Mouse (Mus musculus): ENCODE data around the gene Setd7. TPM values are rescaled to one million over a fixed set of nuclear protein-coding genes. Genes with fewer than 3 reads are reported as not detected.

Gene Setd7
- total and polyA plus RNA-seq, 3 experiments, result 16.6 to 34.3 (median 23.6) TPM

DNA sequence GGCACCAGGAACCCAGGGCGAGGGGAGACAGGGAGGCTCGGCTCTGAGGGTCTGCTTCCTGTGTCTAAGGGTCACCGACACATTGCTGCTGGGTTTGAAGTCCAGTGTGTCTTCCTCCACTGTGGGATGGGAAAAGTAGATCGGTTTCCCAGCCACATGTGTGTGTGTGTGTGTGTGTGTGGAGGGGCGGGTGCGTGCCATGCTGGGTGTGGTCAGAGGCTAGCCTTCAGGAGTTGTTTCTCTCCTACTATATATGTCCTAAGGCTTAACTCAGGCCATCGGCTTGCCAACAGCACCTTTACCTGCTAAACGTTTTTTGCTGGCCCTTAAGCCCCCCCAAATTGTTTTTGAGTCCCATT is 41.9 kb downstream of the Setd7 start:
- dilution Hi-C loops (cut with MboI; ENCODE audit: extremely low pct_ligation_motif_present, extremely low pct_unique_long_range_greater_than_20kb, low sequenced_read_pairs) (no loop called here), in situ Hi-C loops (cut with MboI; ENCODE audit: low pct_ligation_motif_present, low pct_unique_long_range_greater_than_20kb, low sequenced_read_pairs) (no loop called here)
- Histone ChIP-seq H3K79me2 (replicated peaks; ENCODE audit: control insufficient read depth, extremely low read depth, insufficient read depth, poor library complexity, severe bottlenecking) (no peaks in the 10 kb centered on the region), H3K36me3 (replicated peaks in 1 of 2; ENCODE audit: control insufficient read depth in 1 of 2, insufficient read depth in 1 of 2, low read length in 1 of 2) (peaks cover 49 to 76% of the 10 kb centered on the region in 2 experiments), H3K27me3 (replicated peaks) (no peaks in the 10 kb centered on the region), H3K4me2 (ENCODE audit: insufficient read depth, low read depth, poor library complexity, severe bottlenecking) (no peak overlapping the region), H3K9ac (ENCODE audit: insufficient read depth, low read depth) (no peak overlapping the region), H3K4me1 (ENCODE audit: control insufficient read depth in 1 of 2, insufficient read depth in 2 of 2) (peaks cover 7 to 49% of the 10 kb centered on the region in 2 experiments), H3K27ac (ENCODE audit: insufficient read depth, low read depth) (peak overlapping the region; percentile 73), H3K4me3 (replicated peaks in 1 of 3; ENCODE audit: low read depth in 2 of 3, low read length in 2 of 3, poor library complexity in 1 of 3) (no peak overlapping the region), H3K9me3 (replicated peaks; ENCODE audit: low read length) (no peaks in the 10 kb centered on the region)
- DNase-seq (ENCODE audit: extremely low read depth), result no peak
- TF ChIP-seq ZKSCAN1 (IDR thresholded peaks at IDR 0.05; ENCODE audit: borderline replicate concordance, low read depth, low read length), result no peak
- no peak for TF ChIP-seq POLR2AphosphoS2 (IDR thresholded peaks at IDR 0.05; ENCODE audit: low read depth, low read length)
- TF ChIP-seq SMC3 (IDR thresholded peaks at IDR 0.05; ENCODE audit: low read depth, low read length), result no peak
- no peak for TF ChIP-seq MAFK (IDR thresholded peaks at IDR 0.05; ENCODE audit: insufficient replicate concordance, low read length)
- TF ChIP-seq USF2 (conservative IDR thresholded peaks at IDR 0.05; ENCODE audit: low read depth, low read length), result no peak
- no peak for TF ChIP-seq IRF4 (IDR thresholded peaks at IDR 0.05; ENCODE audit: low read depth, low read length)
- no peak for TF ChIP-seq ELF1 (IDR thresholded peaks at IDR 0.05; ENCODE audit: low read depth, low read length)
- no peak for TF ChIP-seq KAT2A (IDR thresholded peaks at IDR 0.05; ENCODE audit: insufficient replicate concordance, low read length)
- no peak for TF ChIP-seq ETS1 (conservative IDR thresholded peaks at IDR 0.05; ENCODE audit: low read depth, low read length)

DNA sequence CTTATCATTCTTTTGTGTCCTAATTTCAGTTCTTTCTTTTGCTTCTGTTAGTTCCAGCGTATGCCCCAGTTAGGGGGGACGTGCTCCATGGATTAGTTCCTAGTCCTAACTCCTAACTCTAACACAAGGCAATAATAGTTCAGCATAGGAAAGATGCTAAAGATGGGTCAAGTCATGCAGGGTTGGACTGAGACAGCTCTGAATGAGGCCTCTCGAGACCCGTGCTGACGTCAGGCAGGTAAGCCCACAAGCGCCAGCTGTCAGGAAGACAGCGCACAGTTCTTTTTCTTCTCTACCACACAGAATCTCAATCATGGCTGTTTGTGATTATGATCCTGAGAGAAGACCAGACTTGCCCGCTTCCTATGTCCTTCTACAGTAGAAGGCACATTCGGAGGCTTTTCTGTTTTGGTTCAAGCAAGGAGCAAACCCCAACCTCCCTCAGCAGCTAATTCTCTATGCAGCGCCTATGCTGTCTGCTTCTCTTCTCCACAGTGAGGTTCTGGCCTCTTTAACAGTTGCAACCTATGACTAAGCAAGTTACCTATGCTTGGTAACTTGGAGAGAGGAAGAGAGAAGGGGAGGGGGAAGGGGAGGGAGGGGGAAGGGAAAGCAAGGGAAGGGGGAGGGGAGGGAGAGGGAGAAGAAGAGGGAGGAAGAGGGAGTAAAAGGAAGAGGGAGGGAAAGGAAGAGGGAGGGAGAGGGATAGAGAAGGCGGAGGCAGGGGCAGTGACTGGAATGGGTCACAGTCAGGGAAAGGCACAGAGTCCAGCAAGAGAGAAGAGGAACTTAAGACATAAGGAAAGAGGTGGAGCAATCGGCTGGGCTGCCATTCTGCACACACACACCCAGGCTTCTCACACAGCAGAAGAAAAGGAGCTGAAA is 42.6 kb downstream of the Setd7 start:
- no peak overlapping the region for H3K4me3 ChIP-seq (replicated peaks in 1 of 3; ENCODE audit: low read depth in 2 of 3, low read length in 2 of 3, poor library complexity in 1 of 3)
- H3K27me3 ChIP-seq (replicated peaks), result no peaks in the 10 kb centered on the region
- H3K27ac ChIP-seq (ENCODE audit: insufficient read depth, low read depth), result peak overlapping the region; percentile 73
- no peak for TF ChIP-seq MEF2A (IDR thresholded peaks at IDR 0.05; ENCODE audit: borderline replicate concordance, low read depth, low read length)
- peak; percentile 72; the same call in 1 of the 2 replicates for TF ChIP-seq CHD2 (IDR thresholded peaks at IDR 0.05; ENCODE audit: low read length)
- in situ Hi-C loops (cut with MboI; ENCODE audit: low pct_ligation_motif_present, low pct_unique_long_range_greater_than_20kb, low sequenced_read_pairs), result no loop called here
- H3K9ac ChIP-seq (ENCODE audit: insufficient read depth, low read depth), result no peak overlapping the region
- H3K79me2 ChIP-seq (replicated peaks; ENCODE audit: control insufficient read depth, extremely low read depth, insufficient read depth, poor library complexity, severe bottlenecking), result no peaks in the 10 kb centered on the region
- H3K4me2 ChIP-seq (ENCODE audit: insufficient read depth, low read depth, poor library complexity, severe bottlenecking), result 0 out of 2 replicates have a peak overlapping the region, but pooled peaks have one; percentile 10
- DNase-seq (ENCODE audit: extremely low read depth), result peak; percentile 34
- dilution Hi-C loops (cut with MboI; ENCODE audit: extremely low pct_ligation_motif_present, extremely low pct_unique_long_range_greater_than_20kb, low sequenced_read_pairs), result no loop called here
- H3K4me1 ChIP-seq (ENCODE audit: control insufficient read depth in 1 of 2, insufficient read depth in 2 of 2), result peaks cover 7 to 49% of the 10 kb centered on the region in 2 experiments
- H3K36me3 ChIP-seq (replicated peaks in 1 of 2; ENCODE audit: control insufficient read depth in 1 of 2, insufficient read depth in 1 of 2, low read length in 1 of 2), result peaks cover 43 to 71% of the 10 kb centered on the region in 2 experiments
- H3K9me3 ChIP-seq (replicated peaks; ENCODE audit: low read length), result no peaks in the 10 kb centered on the region

DNA sequence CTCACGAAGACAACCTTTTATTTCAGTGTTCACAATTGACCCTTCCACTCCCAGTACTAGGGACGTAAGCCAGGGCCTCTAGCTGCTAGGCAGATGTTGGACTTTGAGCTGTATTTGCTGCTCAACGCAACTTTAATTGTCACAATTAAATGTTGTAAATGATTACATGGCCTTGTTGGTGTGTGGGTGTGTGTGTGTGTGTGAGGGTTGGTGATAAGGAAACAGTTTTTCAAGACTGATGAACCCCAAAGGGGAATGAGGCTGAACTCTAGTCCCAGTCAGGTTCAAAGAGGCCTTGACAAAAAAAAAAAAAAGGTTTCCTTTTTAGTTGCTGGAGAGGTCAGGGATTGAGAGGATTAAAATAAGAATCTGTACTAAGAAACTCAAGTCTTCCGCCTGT is 43.2 kb downstream of the Setd7 start:
- Histone ChIP-seq H3K4me1 (ENCODE audit: control insufficient read depth in 1 of 2, insufficient read depth in 2 of 2) (peaks cover 7 to 49% of the 10 kb centered on the region in 2 experiments), H3K27ac (ENCODE audit: insufficient read depth, low read depth) (no peak overlapping the region), H3K4me2 (ENCODE audit: insufficient read depth, low read depth, poor library complexity, severe bottlenecking) (no peak overlapping the region), H3K9ac (ENCODE audit: insufficient read depth, low read depth) (no peak overlapping the region), H3K9me3 (replicated peaks; ENCODE audit: low read length) (no peaks in the 10 kb centered on the region), H3K36me3 (replicated peaks in 1 of 2; ENCODE audit: control insufficient read depth in 1 of 2, insufficient read depth in 1 of 2, low read length in 1 of 2) (peaks cover 36 to 69% of the 10 kb centered on the region in 2 experiments), H3K79me2 (replicated peaks; ENCODE audit: control insufficient read depth, extremely low read depth, insufficient read depth, poor library complexity, severe bottlenecking) (no peaks in the 10 kb centered on the region), H3K27me3 (replicated peaks) (no peaks in the 10 kb centered on the region), H3K4me3 (replicated peaks in 1 of 3; ENCODE audit: low read depth in 2 of 3, low read length in 2 of 3, poor library complexity in 1 of 3) (no peak overlapping the region)
- dilution Hi-C loops (cut with MboI; ENCODE audit: extremely low pct_ligation_motif_present, extremely low pct_unique_long_range_greater_than_20kb, low sequenced_read_pairs) (no loop called here), in situ Hi-C loops (cut with MboI; ENCODE audit: low pct_ligation_motif_present, low pct_unique_long_range_greater_than_20kb, low sequenced_read_pairs) (no loop called here)
- TF ChIP-seq IRF4 (IDR thresholded peaks at IDR 0.05; ENCODE audit: low read depth, low read length) (no peak), MAX (IDR thresholded peaks at IDR 0.05; ENCODE audit: low read length) (no peak), SIN3A (IDR thresholded peaks at IDR 0.05; ENCODE audit: low read length) (no peak), TBP (conservative IDR thresholded peaks at IDR 0.05; ENCODE audit: low read depth, low read length) (no peak)
- no peak for DNase-seq (ENCODE audit: extremely low read depth)

Data from CH12.LX (cell line).